Mouse (Mus musculus) CH12.LX (cell line): ENCODE measurements around the gene D130052B06Rik.

Source experiments
- CTCF ChIP-seq, 2 experiments: IDR thresholded peaks in 1 of 2; conservative IDR thresholded peaks in 1 of 2; 2 replicates each; pipeline ENCODE4 v1.5.1; 2011 to 2012; ENCODE audit warnings: low read depth in 2 of 2, low read length in 2 of 2, improper control_type of control experiment in 1 of 2, inconsistent platforms in 1 of 2, mild to moderate bottlenecking in 1 of 2, moderate library complexity in 1 of 2
- IRF4 ChIP-seq: IDR thresholded peaks from 2 replicates; pipeline ENCODE4 v1.6.1; 2014; ENCODE audit warnings: low read depth, mild to moderate bottlenecking, inconsistent platforms, low read length, improper control_type of control experiment
- POLR2A ChIP-seq: IDR thresholded peaks from 2 replicates; pipeline ENCODE4 v1.6.1; 2011; ENCODE audit warnings: low read depth, mild to moderate bottlenecking, improper control_type of control experiment, low read length
- RCOR1 ChIP-seq: conservative IDR thresholded peaks from 2 replicates; pipeline ENCODE4 v1.6.1; 2012; ENCODE audit warnings: low read depth, mild to moderate bottlenecking, inconsistent platforms, low read length, improper control_type of control experiment
- SIN3A ChIP-seq: IDR thresholded peaks from 2 replicates; pipeline ENCODE4 v1.6.1; 2012; ENCODE audit warnings: low read length, improper control_type of control experiment, inconsistent platforms

GRCm38 (mm10) chr11:33655221-33655620 lies 56.1 kb downstream of the D130052B06Rik start:
- TF ChIP-seq IRF4 (no peak), SIN3A (no peak), CTCF (conservative IDR thresholded peaks at IDR 0.05 in 1 of 2, IDR thresholded peaks at IDR 0.05 in 1 of 2; ENCODE audit: low read depth in 2 of 2, low read length in 2 of 2) (no peak), POLR2A (no peak), RCOR1 (no peak)
